Mouse (Mus musculus) lung, adult 2 months (tissue): Measurements from ENCODE around the gene Lrrc15. TPM values are rescaled to one million over a fixed set of nuclear protein-coding genes. Genes with fewer than 3 reads are reported as not detected.

ENCODE experiments used
- DNase-seq: peaks from one replicate; pipeline ENCODE4 v3.0.0; 2022
- H3K4me1 ChIP-seq: fragments of 200-500 bp; 2 replicates; pipeline ENCODE4 v1.6.1; 2011; ENCODE audit warnings: low read length; ENCODE audit not compliant: control insufficient read depth, insufficient read depth
- H3K4me3 ChIP-seq: fragments of 200-500 bp; replicated peaks from 2 replicates; pipeline ENCODE3; 2011; ENCODE audit warnings: low read depth, mild to moderate bottlenecking, control low read depth, low read length; ENCODE audit errors: extremely low read depth
- CTCF ChIP-seq: fragments of 200-500 bp; IDR thresholded peaks from 2 replicates; pipeline ENCODE4 v1.5.1; 2011; ENCODE audit warnings: mild to moderate bottlenecking, low read length, control low read depth; ENCODE audit not compliant: insufficient read depth
- POLR2A ChIP-seq: fragments of 200-500 bp; IDR thresholded peaks from 2 replicates; pipeline ENCODE4 v1.6.1; 2011; ENCODE audit warnings: low read depth, mild to moderate bottlenecking, control low read depth, low read length, borderline replicate concordance; ENCODE audit errors: extremely low read depth
- WGBS: fragments of 180-500 bp; shearing (Covaris S2); methylation state at CpG from one replicate; pipeline ENCODE4 v1.1.7; 2018; 5-methylcytosine and 5-hydroxymethylcytosine counted together
- polyA plus RNA-seq: library from polyadenylated mRNA; depleted of rRNA; stranded (reverse); fragments of >200 nt; gene quantifications from 2 replicates; pipeline ENCODE4 v1.2.3, GENCODE M21; 2012

Gene Lrrc15
- polyA plus RNA-seq, 1 experiment = 0.04 TPM

DNA sequence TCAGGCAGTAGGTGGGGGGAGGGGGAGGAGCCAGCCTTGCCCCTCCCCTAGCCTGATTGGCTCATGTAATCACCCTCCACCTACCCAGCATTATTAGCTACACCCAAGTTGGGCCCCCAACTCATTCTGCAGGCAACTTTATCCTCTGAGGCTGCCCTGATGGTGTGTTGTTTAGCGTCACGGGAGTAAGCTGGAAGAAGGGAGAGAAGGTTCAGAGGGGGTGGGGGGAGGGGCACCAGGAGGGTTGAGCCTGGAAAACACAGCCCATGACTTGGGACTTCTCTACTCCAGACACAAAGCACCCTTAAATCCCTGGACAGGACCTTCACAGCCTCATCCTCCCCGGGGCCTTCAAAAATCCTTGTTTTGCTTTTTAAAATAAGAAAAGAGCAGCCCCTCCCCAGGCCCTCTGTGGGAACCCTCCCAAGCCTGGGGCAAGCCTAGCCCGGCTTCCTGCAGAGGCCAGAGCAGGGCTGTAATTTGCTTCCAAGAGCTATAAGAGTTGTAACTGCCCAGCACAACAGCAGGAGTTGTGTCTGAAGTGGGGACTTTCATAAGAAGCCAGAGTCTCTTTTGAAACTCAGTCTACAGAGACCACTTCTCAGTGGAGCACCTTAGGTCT, 2.3 kb downstream of the Lrrc15 start:
- no peak overlapping the region for H3K4me3 ChIP-seq
- TF ChIP-seq CTCF (no peak), POLR2A (no peak)
- DNase-seq = no peak
- H3K4me1 ChIP-seq = no peaks in the 10 kb centered on the region
- 29% methylated on average over 4 of the region's 4 CpGs for WGBS

DNA sequence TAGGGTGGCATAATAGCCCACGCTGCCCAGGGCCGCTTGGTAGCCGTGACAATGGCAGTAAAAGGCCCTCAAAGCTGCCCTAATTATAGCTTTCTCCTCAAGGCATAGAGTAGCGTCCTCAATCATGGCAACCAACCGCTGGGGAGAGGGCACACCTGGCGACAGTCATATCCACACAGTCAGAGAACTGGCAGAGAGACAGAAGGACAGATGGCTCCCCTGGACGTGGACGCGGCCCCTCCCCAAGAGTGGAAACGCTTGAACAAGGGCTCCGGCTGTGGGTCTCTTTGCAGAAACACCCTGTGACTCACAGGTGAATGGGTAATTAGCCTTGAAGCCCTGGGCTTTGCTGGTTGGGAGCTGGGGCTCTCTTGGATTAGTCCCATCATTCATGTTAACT, 4.7 kb downstream of the Lrrc15 start:
- H3K4me1 ChIP-seq = no peaks in the 10 kb centered on the region
- TF ChIP-seq CTCF (no peak), POLR2A (no peak)
- H3K4me3 ChIP-seq = no peak overlapping the region
- WGBS = 81% methylated on average over 11 of the region's 11 CpGs
- DNase-seq = no peak

DNA sequence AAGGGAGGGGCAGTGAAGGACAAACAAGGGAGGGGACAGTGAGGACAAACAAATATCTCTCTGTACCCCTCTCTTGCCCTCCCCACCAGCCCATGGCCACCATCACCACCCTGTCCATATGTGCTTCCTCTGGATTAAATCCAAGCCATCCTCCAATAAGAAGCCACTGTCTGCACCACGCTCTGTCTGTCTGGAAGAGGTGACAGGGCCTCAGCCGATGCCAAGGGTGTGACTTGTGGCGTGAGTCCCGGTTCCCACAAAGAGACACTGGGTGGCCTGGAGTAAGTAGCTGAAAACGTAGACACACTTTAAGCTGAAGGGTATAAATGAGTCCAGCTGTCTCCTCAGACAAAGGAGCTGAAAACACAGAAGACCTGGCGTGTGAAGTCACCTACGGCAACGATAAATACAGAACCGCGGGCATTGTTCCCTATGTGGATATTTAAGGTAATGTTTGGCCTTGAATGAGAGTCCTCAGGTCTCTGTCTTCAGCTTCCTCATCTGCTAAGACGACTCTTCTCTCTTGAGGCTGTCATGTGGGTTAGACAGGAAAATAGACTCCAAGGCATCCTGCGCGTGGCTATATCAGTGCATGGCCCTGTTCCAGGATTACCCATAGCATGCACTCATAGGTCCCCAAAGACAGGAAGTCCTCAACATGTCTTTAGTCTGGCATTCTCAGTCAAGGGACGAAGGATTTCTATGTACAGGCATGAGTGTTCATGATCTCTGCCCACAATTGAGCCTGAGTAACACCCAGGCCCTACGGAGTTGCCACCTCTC, 7.3 kb downstream of the Lrrc15 start:
- Histone ChIP-seq H3K4me1 (no peaks in the 10 kb centered on the region), H3K4me3 (no peak overlapping the region)
- TF ChIP-seq POLR2A (no peak), CTCF (no peak)
- DNase-seq = no peak
- 55% methylated on average over 15 of the region's 15 CpGs for WGBS

DNA sequence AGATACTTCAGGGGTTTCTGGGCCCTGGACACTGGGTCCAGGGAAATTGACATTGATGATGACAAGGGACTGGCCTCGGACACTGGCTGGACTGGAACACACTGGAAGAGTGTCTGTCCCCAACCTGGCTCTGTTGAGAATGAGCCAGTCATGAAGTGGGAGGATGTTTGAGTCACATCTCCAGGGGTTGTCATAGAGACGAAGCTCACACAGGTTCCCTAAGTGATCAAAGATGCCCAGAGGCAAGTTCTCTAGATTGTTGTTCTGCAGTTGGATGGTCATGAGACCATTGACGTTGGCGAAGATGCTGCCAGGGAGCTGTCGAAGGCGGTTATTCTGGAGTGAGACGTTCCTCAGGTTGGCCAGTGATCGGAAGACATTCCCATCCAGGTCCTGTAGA, 10.0 kb downstream of the Lrrc15 start:
- Histone ChIP-seq H3K4me3 (no peak overlapping the region), H3K4me1 (no peaks in the 10 kb centered on the region)
- WGBS = 92% methylated on average over 8 of the region's 8 CpGs
- TF ChIP-seq POLR2A = no peak
- no peak for TF ChIP-seq CTCF
- DNase-seq = no peak

DNA sequence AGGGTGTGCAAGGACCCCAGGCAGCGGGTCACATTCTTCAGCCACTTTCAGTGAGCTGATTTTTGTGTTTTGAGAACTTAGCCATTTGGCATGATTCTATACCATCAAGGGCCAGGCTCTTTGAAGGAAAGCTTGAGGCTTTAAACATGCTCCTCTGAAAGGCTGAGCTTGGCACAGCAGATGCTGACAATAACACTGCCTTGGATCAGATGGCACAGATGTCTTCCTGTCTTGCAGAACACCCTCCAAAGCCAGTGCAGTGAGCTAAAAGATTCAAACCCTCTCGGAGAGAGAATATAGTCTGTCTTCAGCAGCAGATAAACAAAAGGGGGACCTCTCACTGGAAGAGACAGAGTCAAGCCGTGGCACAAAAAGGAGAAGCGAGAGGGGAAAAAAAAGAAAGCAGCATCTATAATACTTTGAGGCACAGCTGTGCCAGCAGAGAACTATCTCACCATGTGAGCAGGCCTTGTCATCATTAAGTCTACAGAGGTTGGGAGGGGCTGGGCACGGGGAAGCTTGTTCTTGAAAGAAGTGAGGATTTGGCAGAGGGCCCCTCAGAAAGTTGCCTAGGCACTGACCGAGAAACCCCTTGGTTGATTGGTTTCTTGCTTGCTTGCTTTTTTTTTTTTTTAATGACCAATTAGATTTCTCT, 11.0 kb downstream of the Lrrc15 start:
- no peak for DNase-seq
- 60% methylated on average over 6 of the region's 6 CpGs for WGBS
- Histone ChIP-seq H3K4me3 (no peak overlapping the region), H3K4me1 (no peaks in the 10 kb centered on the region)
- no peak for TF ChIP-seq CTCF
- TF ChIP-seq POLR2A = no peak

DNA sequence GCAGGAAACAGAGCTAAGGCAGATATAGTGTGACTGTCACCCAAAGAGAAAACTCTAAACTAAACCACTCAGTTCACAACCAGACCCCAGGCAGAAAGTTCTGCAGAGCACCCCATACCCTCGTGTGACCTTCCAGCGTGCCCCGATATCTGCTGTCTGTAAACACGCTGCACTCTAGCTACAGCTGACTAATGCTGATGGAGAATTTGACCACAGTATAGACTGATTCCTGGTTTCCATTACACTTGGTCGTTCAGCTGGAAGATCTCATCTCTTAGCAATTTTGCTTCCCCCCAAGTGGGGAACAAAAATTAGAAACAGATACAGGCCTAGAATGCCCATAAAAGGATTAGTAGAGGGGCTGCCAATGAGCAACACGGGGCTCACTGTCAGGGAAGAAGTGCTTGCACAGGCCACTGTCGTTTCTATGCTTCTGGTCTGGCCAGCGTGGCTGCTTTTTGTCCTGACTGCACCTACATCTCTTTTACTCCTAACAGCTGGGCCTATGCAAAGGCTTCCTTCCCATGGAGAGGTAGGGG, 11.8 kb downstream of the Lrrc15 start:
- Histone ChIP-seq H3K4me3 (no peak overlapping the region), H3K4me1 (no peaks in the 10 kb centered on the region)
- TF ChIP-seq POLR2A (no peak), CTCF (no peak)
- 71% methylated on average over 8 of the region's 8 CpGs for WGBS
- no peak for DNase-seq

DNA sequence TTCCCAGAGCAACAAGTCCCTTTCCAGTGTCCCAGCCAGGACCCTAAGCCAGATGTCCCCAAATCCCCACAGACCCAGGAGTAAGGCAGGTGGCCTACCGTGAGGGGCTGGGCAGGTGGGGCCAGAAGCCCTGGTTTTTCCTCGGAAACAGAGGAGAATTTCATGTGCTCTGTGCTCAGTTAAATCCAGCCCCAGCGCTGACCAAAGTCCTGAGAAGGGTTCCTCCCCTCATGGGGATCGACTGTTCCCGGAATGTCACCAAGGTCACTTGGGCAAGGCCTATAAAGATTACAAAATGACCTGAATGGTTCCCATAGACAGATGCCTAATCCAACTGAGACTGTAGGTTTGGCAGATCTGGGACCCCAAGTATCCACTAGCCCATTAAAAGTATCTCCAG, 15.7 kb downstream of the Lrrc15 start, which contains the start of gene Cpn2:
Cpn2 (minus strand) TSS at position 141 of the 400 bp plus-strand sequence.
- H3K4me1 ChIP-seq = no peaks in the 10 kb centered on the region
- no peak within 1 kb of the TSS for H3K4me3 ChIP-seq
- TF ChIP-seq POLR2A = no peak
- TF ChIP-seq CTCF = no peak
- DNase-seq = no peak
- WGBS = 76% methylated on average over 5 of the region's 5 CpGs

DNA sequence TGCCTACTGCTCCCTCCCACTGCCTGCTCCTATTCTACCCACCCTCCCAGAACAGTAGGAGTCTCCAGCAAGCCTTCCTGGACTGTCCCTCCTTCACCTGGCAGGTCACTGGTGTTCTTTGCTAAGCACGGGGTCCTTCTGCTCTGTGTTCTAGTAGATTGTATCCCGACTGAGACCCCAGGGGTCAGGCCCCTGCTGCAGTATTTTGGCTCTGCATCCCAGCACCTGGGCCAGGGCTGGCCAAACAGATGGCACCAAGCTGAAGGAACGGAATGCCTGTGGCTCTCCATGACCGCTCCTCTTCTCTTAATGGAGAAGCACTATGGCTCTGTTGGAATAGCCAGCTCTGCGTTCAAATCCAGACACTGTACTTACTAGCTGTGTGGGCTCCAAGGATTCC, 16.5 kb downstream of the Lrrc15 start:
- no peak overlapping the region for H3K4me3 ChIP-seq
- no peaks in the 10 kb centered on the region for H3K4me1 ChIP-seq
- WGBS = 88% methylated on average over 5 of the region's 5 CpGs
- no peak for DNase-seq
- TF ChIP-seq POLR2A (no peak), CTCF (no peak)

DNA sequence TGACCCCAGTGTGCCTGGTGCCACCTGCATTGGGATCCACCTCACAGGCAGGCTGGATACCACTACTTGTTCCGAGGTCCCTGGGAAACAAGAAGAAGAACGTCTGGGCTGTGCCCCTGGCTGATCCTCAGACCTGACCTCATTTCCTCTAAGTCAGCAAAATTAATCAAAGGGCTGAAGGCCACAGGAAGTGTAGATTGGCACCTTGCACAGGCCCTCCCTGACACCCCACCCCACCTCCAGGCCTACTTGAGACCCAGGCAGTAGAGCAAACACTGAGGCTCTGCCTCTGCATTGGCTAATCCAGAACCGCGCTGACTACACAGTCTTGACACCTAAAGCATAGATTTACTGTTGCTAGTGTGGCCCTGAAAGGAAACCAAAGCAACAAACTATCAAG, 17.4 kb downstream of the Lrrc15 start:
- WGBS = 46% methylated on average over 4 of the region's 4 CpGs
- no peaks in the 10 kb centered on the region for H3K4me1 ChIP-seq
- DNase-seq = no peak
- H3K4me3 ChIP-seq = no peak overlapping the region
- TF ChIP-seq CTCF (no peak), POLR2A (no peak)

DNA sequence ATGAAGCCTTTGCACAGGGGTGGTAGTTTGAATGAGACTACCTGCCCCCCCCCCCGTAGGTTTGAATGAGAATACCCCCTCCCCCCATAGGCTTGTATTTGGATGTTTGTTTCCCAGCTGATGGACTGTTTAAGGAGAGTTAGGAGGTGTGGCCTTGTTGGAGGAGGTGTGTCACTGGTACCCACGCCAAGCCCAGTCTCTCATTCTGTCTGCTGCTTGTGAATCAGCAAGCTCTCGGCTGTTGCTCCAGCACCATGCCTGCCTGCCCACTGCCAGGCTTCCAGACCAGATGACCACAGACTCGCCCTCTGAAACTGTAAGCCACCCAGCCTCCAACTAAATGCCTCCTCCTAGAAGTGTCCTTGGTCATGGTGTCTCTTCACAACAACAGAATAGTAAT, 19.9 kb downstream of the Lrrc15 start:
- no peak for TF ChIP-seq POLR2A
- TF ChIP-seq CTCF = no peak
- DNase-seq = no peak
- 67% methylated on average over 4 of the region's 4 CpGs for WGBS
- H3K4me3 ChIP-seq = no peak overlapping the region
- no peaks in the 10 kb centered on the region for H3K4me1 ChIP-seq
